Mouse (Mus musculus) lung, postnatal 10 days (tissue): ENCODE results near the gene 4632433K11Rik.
"Not testable (repeated sequence)": the region's sequence is repeated elsewhere in the genome, so short reads cannot be mapped to it uniquely, and the experiment has no call there.

Source experiments
- DNase-seq: peaks from one replicate; pipeline ENCODE4 v3.0.0; 2021

4632433K11Rik gene

GRCm38 (mm10) chr7:5058631-5059030 is 24.7 kb downstream of the 4632433K11Rik start:
- no peak for DNase-seq

- DNase-seq: no peak
Measured at GRCm38 (mm10) chr7:5059421-5059820, 25.5 kb downstream of the 4632433K11Rik start.

- DNase-seq: peak; percentile 92
Measured at GRCm38 (mm10) chr7:5060239-5060731, 26.4 kb downstream of the 4632433K11Rik start.

GRCm38 (mm10) chr7:5060944-5061773 is 27.2 kb downstream of the 4632433K11Rik start:
- DNase-seq: peak; percentile 99

- peak; percentile 94 for DNase-seq
Measured at GRCm38 (mm10) chr7:5061774-5062359, 27.9 kb downstream of the 4632433K11Rik start, which contains the start of gene U2af2. Gene U2af2, plus strand, starts transcription at chr7:5062143.

GRCm38 (mm10) chr7:5062360-5063001 is 28.6 kb downstream of the 4632433K11Rik start:
- peak; percentile 83 for DNase-seq

GRCm38 (mm10) chr7:5064886-5065285 is 31.0 kb downstream of the 4632433K11Rik start:
- no peak for DNase-seq

- no peak for DNase-seq
Measured at GRCm38 (mm10) chr7:5073586-5073985, 39.7 kb downstream of the 4632433K11Rik start.

- no peak for DNase-seq
Measured at GRCm38 (mm10) chr7:5074984-5075383, 41.1 kb downstream of the 4632433K11Rik start.

GRCm38 (mm10) chr7:5076931-5077330 is 43.0 kb downstream of the 4632433K11Rik start:
- no peak for DNase-seq

GRCm38 (mm10) chr7:5079365-5080009 is 45.6 kb downstream of the 4632433K11Rik start:
- DNase-seq: not testable (repeated sequence)

GRCm38 (mm10) chr7:5080010-5080751 is 46.3 kb downstream of the 4632433K11Rik start, which contains the start of gene Epn1:
Gene Epn1, plus strand, starts transcription at chr7:5080235.
- DNase-seq: peak; percentile 98

GRCm38 (mm10) chr7:5080815-5081214 is 46.9 kb downstream of the 4632433K11Rik start:
- DNase-seq: no peak

- no peak for DNase-seq
Measured at GRCm38 (mm10) chr7:5081241-5081640, 47.3 kb downstream of the 4632433K11Rik start.

- DNase-seq: no peak
Measured at GRCm38 (mm10) chr7:5081939-5082338, 48.0 kb downstream of the 4632433K11Rik start.

GRCm38 (mm10) chr7:5083325-5084105 is 49.6 kb downstream of the 4632433K11Rik start:
- DNase-seq: no peak
